Mouse (Mus musculus) embryo, embryonic 11.5 days (tissue): ENCODE measurements around the gene Khdc3.
"Not testable (repeated sequence)": the region's sequence is repeated elsewhere in the genome, so short reads cannot be mapped to it uniquely, and the experiment has no call there.

ENCODE experiments used
- DNase-seq: peaks from one replicate; pipeline ENCODE4 v3.0.0-alpha.2; 2012; ENCODE audit warnings: low read depth, low spot score

Gene Khdc3

GRCm38 (mm10) chr9:73102181-73102580 is 545 bp downstream of the Khdc3 start, which contains the start of gene Gm20509:
Gene Gm20509, plus strand, starts transcription at chr9:73102470.
- DNase-seq = no peak

DNA sequence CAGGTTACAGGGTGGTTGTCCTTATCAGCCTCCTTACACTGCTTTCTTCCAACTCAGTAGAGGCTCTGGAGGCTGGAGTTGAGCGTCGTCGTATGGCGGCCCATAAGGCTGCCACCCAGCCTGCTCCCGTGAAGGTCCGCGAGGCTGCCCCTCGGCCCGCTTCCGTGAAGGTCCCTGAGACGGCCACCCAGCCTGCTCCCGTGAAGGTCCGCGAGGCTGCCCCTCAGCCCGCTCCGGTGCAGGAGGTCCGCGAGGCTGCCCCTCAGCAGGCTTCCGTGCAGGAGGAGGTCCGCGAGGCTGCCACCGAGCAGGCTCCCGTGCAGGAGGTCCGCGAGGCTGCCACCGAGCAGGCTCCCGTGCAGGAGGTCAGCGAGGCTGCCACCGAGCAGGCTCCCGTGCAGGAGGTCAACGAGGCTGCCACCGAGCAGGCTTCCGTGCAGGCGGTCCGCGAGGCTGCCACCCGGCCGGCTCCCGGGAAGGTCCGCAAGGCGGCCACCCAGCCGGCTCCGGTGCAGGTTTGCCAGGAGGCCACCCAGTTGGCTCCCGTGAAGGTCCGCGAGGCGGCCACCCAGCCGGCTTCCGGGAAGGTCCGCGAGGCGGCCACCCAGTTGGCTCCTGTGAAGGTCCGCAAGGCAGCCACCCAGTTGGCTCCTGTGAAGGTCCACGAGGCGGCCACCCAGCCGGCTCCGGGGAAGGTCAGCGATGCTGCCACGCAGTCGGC is 1.7 kb downstream of the Khdc3 start:
- no peak for DNase-seq

GRCm38 (mm10) chr9:73103880-73104198 is 2.2 kb downstream of the Khdc3 start:
- no peak for DNase-seq

DNA sequence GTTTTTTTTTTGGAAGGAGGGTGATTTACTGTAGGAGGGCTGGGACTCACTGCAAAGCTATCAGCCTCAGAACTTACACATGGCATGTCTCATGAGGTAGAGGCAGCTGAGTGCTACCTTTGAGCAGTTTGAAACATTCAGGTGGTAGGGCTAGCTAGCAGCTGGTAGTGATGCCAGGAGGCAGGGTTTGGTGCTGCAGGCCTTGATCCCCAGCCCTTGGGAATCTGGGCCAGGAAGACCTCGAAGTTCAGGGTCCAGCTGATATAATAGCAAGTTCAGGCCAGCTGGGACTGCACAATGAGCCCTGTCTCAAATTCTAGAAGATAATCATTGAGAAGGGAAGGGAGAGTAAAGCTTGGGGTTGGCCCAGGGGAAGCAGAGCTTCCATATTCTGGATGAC is 3.5 kb downstream of the Khdc3 start:
- DNase-seq = no peak

- DNase-seq = no peak
Observed at GRCm38 (mm10) chr9:73105771-73106170, 4.1 kb downstream of the Khdc3 start.

GRCm38 (mm10) chr9:73112919-73113906 is 11.6 kb downstream of the Khdc3 start, which contains the start of gene Rsl24d1:
Gene Rsl24d1, plus strand, starts transcription at chr9:73113426.
- DNase-seq = peak; percentile 78

DNA sequence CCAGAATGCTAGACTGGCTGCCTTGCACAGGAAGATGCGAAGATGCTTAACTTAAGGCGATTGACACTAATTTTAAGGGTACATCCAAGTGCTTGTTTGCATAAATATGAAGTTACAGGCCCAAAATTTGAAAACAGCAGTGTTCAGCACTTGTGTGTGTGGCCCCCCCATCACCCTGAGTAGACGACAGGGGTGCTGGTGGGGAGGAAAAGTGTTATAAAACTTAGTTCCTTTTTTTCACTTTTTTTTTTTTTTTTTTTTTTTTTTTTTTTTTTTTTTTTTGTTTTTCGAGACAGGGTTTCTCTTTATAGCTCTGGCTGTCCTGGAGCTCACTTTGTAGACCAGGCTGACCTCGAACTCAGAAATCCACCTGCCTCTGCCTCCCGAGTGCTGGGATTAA is 15.1 kb downstream of the Khdc3 start:
- DNase-seq = not testable (repeated sequence)

DNA sequence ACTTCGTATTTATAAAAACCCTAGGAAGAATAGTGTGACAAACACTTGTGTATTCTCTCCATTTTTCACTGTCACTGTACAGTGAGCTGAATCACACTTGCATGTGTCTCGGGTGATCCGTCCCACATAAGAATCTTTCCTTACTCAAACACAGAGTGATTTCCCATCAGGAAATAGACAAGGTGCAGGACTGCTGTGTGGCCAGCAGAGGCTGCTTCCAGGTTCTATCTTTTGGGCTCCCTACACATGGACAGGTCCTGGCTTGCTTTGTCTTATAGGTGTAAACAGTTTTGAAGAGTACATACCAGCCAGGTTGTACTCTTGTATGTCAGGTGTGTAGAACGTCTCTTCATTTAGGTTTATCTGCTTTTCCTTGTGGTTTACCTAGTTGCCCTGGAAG is 16.4 kb downstream of the Khdc3 start:
- no peak for DNase-seq

GRCm38 (mm10) chr9:73121735-73122134 is 20.1 kb downstream of the Khdc3 start:
- DNase-seq = no peak

GRCm38 (mm10) chr9:73125043-73125570 is 23.5 kb downstream of the Khdc3 start:
- no peak for DNase-seq

- no peak for DNase-seq
Observed at GRCm38 (mm10) chr9:73127457-73127856, 25.8 kb downstream of the Khdc3 start.

- DNase-seq = no peak
Observed at GRCm38 (mm10) chr9:73129875-73130274, 28.2 kb downstream of the Khdc3 start.

- no peak for DNase-seq
Observed at GRCm38 (mm10) chr9:73130529-73130928, 28.9 kb downstream of the Khdc3 start.

DNA sequence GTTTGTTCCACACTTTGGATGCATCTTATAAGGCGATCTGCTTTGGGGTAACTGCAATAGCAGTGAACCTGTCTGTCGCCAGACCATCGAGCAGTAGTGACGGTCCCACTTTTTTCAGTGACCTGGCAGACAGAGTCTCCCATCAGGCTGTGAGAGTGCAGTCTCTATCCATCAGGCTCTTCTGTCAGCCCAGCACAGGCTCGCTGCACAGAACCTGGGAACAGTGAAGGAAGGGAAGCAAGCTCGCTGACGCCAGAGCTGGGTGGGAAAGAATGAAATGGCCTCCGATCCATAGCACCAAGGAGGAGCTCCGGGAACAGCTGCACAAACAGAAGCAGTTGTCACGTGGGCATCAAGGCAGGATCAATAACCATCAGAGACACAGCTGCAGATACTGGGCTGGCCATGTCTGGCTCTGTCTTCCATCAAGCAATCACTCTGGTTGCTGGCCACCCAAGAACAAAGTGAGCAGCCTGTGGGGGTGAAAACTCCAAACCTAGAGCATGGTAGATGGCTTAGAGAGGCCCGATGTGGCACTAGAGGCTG is 35.8 kb downstream of the Khdc3 start:
- DNase-seq = no peak
